ENCODE assay signal across 23 mouse cellular contexts in the genomic region with DNA sequence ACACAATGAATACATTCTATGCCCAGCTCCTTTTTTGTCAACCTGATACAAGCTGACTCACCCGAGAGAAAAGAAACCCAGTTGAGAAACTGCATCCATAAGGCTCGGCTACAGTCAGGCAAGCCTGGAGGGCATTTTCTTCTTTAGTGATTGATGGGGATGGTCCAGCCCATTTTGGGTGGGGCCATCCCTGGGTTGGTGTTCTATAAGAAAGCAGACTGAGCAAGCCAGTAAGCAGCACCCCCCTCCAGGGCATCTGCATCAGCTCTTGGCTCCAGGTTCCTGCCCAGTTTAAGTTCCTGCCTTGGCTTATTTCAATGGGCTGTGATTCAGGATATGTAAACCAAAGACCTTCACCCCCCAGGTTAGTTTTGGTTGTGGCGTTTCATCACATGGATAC.
DNase-seq lines count a peak whose midpoint lies in the region; ATAC-seq lines count a peak whose summit lies in the region.
"Had no signal": no experiment of that assay in that cellular context is flagged by ENCODE, and none has a peak within 500 bp of the region (broad histone marks: within the 10 kb centered on the region; RNA-seq: fewer than 3 reads in every experiment).

No protein-coding gene starts in this region.

- DNase-seq in heart, adult 11 months: peak; percentile 49
- peak; percentile 79 for DNase-seq in midbrain, embryonic 11.5 days (ENCODE audit: low spot score, missing footprints)
- DNase-seq in midbrain, embryonic 14.5 days: no peak
- peak; percentile 59 for DNase-seq in ZHBTc4 (ENCODE audit: low read depth, low spot score)
- DNase-seq in retina, embryonic 14.5 days (ENCODE audit: low spot score): no peak
- DNase-seq: adrenal gland, adult 2 months; adrenal gland, postnatal 14 days; cerebellum, adult 11 months; cerebellum, adult 2 months; cerebellum, adult 9-11 months; cerebellum, postnatal 25 days; forebrain, postnatal 0 days; gastrocnemius, postnatal 25 days; heart, adult 2 months had no signal

- no peaks in the 10 kb centered on the region for H3K4me1 ChIP-seq in heart, embryonic 12.5 days (replicated peaks)
- H3K4me1 ChIP-seq in midbrain, embryonic 11.5 days (ENCODE audit: control insufficient read depth, insufficient read depth, low read length): no peaks in the 10 kb centered on the region
- no peaks in the 10 kb centered on the region for H3K4me1 ChIP-seq in midbrain, embryonic 14.5 days (ENCODE audit: control insufficient read depth, insufficient read depth, low read length)
- H3K4me1 ChIP-seq: embryonic facial prominence, embryonic 12.5 days; embryonic facial prominence, embryonic 15.5 days; heart, embryonic 10.5 days had no signal

- H3K4me3 ChIP-seq in heart, embryonic 12.5 days: no peak overlapping the region
- H3K4me3 ChIP-seq in midbrain, embryonic 11.5 days (ENCODE audit: low read depth, low read length): no peak overlapping the region
- H3K4me3 ChIP-seq in midbrain, embryonic 14.5 days (replicated peaks; ENCODE audit: low read depth, low read length): no peak overlapping the region
- H3K4me3 ChIP-seq: embryonic facial prominence, embryonic 12.5 days; embryonic facial prominence, embryonic 15.5 days; heart, adult 2 months; heart, embryonic 10.5 days had no signal

- H3K4me2 ChIP-seq in heart, embryonic 12.5 days: no peak overlapping the region
- H3K4me2 ChIP-seq in midbrain, embryonic 11.5 days: no peak overlapping the region
- no peak overlapping the region for H3K4me2 ChIP-seq in midbrain, embryonic 14.5 days (ENCODE audit: low read length)
- H3K4me2 ChIP-seq: embryonic facial prominence, embryonic 12.5 days; embryonic facial prominence, embryonic 15.5 days; hindbrain, embryonic 14.5 days had no signal

- WGBS in heart, embryonic 12.5 days: 61% methylated on average over 3 of the region's 3 CpGs
- WGBS in midbrain, embryonic 11.5 days: 79% methylated on average over 3 of the region's 3 CpGs
- WGBS in midbrain, embryonic 14.5 days: 69% methylated on average over 3 of the region's 3 CpGs

- H3K9ac ChIP-seq in heart, embryonic 12.5 days: no peak overlapping the region
- no peak overlapping the region for H3K9ac ChIP-seq in midbrain, embryonic 11.5 days (ENCODE audit: low read length)
- H3K9ac ChIP-seq in midbrain, embryonic 14.5 days (replicated peaks; ENCODE audit: low read length): no peak overlapping the region
- H3K9ac ChIP-seq: embryonic facial prominence, embryonic 12.5 days; embryonic facial prominence, embryonic 15.5 days; forebrain, postnatal 0 days; hindbrain, embryonic 14.5 days had no signal

- no peak for ATAC-seq in heart, embryonic 12.5 days (ENCODE audit: insufficient number of reproducible peaks, low FRiP score)
- ATAC-seq in midbrain, embryonic 11.5 days (ENCODE audit: low FRiP score): no peak
- no peak for ATAC-seq in midbrain, embryonic 14.5 days (ENCODE audit: low FRiP score, low TSS enrichment)
- ATAC-seq: forebrain, embryonic 14.5 days; forebrain, postnatal 0 days; hindbrain, postnatal 0 days; inflammation-experienced regulatory T-cells, adult 6 months; intestine, embryonic 16.5 days had no signal

- no peaks in the 10 kb centered on the region for H3K27me3 ChIP-seq in heart, embryonic 12.5 days (replicated peaks)
- no peaks in the 10 kb centered on the region for H3K27me3 ChIP-seq in midbrain, embryonic 11.5 days (ENCODE audit: control insufficient read depth, insufficient read depth, low read length)
- no peaks in the 10 kb centered on the region for H3K27me3 ChIP-seq in midbrain, embryonic 14.5 days (ENCODE audit: control insufficient read depth, insufficient read depth, low read length)
- H3K27me3 ChIP-seq: embryonic facial prominence, embryonic 12.5 days; embryonic facial prominence, embryonic 15.5 days had no signal

- H3K36me3 ChIP-seq in heart, embryonic 12.5 days: no peaks in the 10 kb centered on the region
- H3K36me3 ChIP-seq in midbrain, embryonic 11.5 days (ENCODE audit: control insufficient read depth, insufficient read depth, low read length): no peaks in the 10 kb centered on the region
- H3K36me3 ChIP-seq in midbrain, embryonic 14.5 days (ENCODE audit: control insufficient read depth, insufficient read depth, low read length): no peaks in the 10 kb centered on the region
- H3K36me3 ChIP-seq: embryonic facial prominence, embryonic 12.5 days; embryonic facial prominence, embryonic 15.5 days; heart, embryonic 10.5 days had no signal

- H3K9me3 ChIP-seq in heart, embryonic 12.5 days (replicated peaks): no peaks in the 10 kb centered on the region; the same call in 1 of the 2 replicates
- H3K9me3 ChIP-seq in midbrain, embryonic 11.5 days (ENCODE audit: control insufficient read depth, low read length): no peaks in the 10 kb centered on the region
- H3K9me3 ChIP-seq in midbrain, embryonic 14.5 days (ENCODE audit: control insufficient read depth, low read length): no peaks in the 10 kb centered on the region
- H3K9me3 ChIP-seq: embryonic facial prominence, embryonic 12.5 days; embryonic facial prominence, embryonic 15.5 days; heart, embryonic 10.5 days had no signal

- H3K27ac ChIP-seq in heart, embryonic 12.5 days (ENCODE audit: poor library complexity, severe bottlenecking): no peak overlapping the region
- no peak overlapping the region for H3K27ac ChIP-seq in midbrain, embryonic 11.5 days (ENCODE audit: low read depth, low read length)
- no peak overlapping the region for H3K27ac ChIP-seq in midbrain, embryonic 14.5 days (replicated peaks; ENCODE audit: low read depth, low read length)
- H3K27ac ChIP-seq: embryonic facial prominence, embryonic 12.5 days; embryonic facial prominence, embryonic 15.5 days; heart, adult 2 months; heart, embryonic 10.5 days; hindbrain, postnatal 0 days had no signal

Comparison
In these comparisons a context has a peak if more than half of its experiments do, and no peak if none do; other contexts are left out.
1. DNase-seq: peak in heart, adult 11 months (single experiment), midbrain, embryonic 11.5 days (single experiment) and ZHBTc4 (single experiment); none in midbrain, embryonic 14.5 days (single experiment) and retina, embryonic 14.5 days (single experiment).